Mouse (Mus musculus) thymus, adult 2 months (tissue): ENCODE results near the gene Nup62.

ENCODE experiments used
- CTCF ChIP-seq: fragments of 200-500 bp; IDR thresholded peaks from 2 replicates; pipeline ENCODE4 v1.5.1; 2012; ENCODE audit warnings: mild to moderate bottlenecking, control low read depth, low read length, moderate library complexity, borderline replicate concordance; ENCODE audit not compliant: control insufficient read depth, poor library complexity, insufficient read depth; ENCODE audit errors: extremely low read depth
- POLR2A ChIP-seq: fragments of 200-500 bp; IDR thresholded peaks from 2 replicates; pipeline ENCODE4 v1.6.1; 2012; ENCODE audit warnings: mild to moderate bottlenecking, low read length, control low read depth, moderate library complexity; ENCODE audit not compliant: control insufficient read depth, poor library complexity, insufficient read depth; ENCODE audit errors: extremely low read depth

- TF ChIP-seq CTCF (no peak), POLR2A (no peak)
Observed at GRCm38 (mm10) chr7:44770046-44770578, 45.8 kb upstream of the Nup62 start.
